Mouse (Mus musculus) forebrain, embryonic 13.5 days (tissue): ENCODE results near the gene Arrdc2. TPM values are rescaled to one million over a fixed set of nuclear protein-coding genes. Genes with fewer than 3 reads are reported as not detected.

Source experiments
- ATAC-seq: fragments of 200-750 bp; cut with Nextera tagmentation; 2 replicates; pipeline ENCODE4 v1.8.0; 2017
- H3K27ac ChIP-seq: fragments of 300-500 bp; sonication (generic); 2 replicates; pipeline ENCODE4 v1.5.1; 2015; ENCODE audit warnings: inconsistent platforms, mild to moderate bottlenecking, moderate library complexity
- H3K27me3 ChIP-seq: fragments of 300-500 bp; sonication (generic); 2 replicates; pipeline ENCODE4 v1.6.1; 2015; ENCODE audit warnings: mild to moderate bottlenecking, inconsistent platforms
- H3K36me3 ChIP-seq: fragments of 300-500 bp; sonication (generic); 2 replicates; pipeline ENCODE4 v1.6.1; 2015; ENCODE audit warnings: mild to moderate bottlenecking, inconsistent platforms; ENCODE audit not compliant: poor library complexity, severe bottlenecking
- H3K4me1 ChIP-seq: fragments of 300-500 bp; sonication (generic); 2 replicates; pipeline ENCODE4 v1.6.1; 2015; ENCODE audit warnings: inconsistent platforms
- H3K4me2 ChIP-seq: fragments of 300-500 bp; sonication (generic); 2 replicates; pipeline ENCODE4 v1.6.1; 2015; ENCODE audit warnings: inconsistent platforms, mild to moderate bottlenecking, moderate library complexity
- H3K4me3 ChIP-seq: fragments of 300-500 bp; sonication (generic); 2 replicates; pipeline ENCODE4 v1.5.1; 2015; ENCODE audit warnings: mild to moderate bottlenecking, inconsistent platforms
- H3K9ac ChIP-seq: fragments of 300-500 bp; sonication (generic); 2 replicates; pipeline ENCODE4 v1.6.1; 2015; ENCODE audit warnings: mild to moderate bottlenecking, inconsistent platforms
- H3K9me3 ChIP-seq: fragments of 300-500 bp; sonication (generic); replicated peaks from 2 replicates; pipeline ENCODE4 v1.6.1; 2016; ENCODE audit warnings: inconsistent platforms
- WGBS: fragments of 180-500 bp; shearing (Covaris S2); methylation state at CpG from one replicate; pipeline ENCODE4 v1.1.7; 2015; 5-methylcytosine and 5-hydroxymethylcytosine counted together
- polyA plus RNA-seq: library from polyadenylated mRNA; unstranded; fragments of >200 nt; fragmentation: Nextera tagmentation; extraction: Ambion mirVana; gene quantifications from 2 replicates; pipeline ENCODE4 v1.2.1, GENCODE M21; 2015

Arrdc2 gene
- polyA plus RNA-seq, 1 experiment from 2014 or later, result 5.7 TPM

DNA sequence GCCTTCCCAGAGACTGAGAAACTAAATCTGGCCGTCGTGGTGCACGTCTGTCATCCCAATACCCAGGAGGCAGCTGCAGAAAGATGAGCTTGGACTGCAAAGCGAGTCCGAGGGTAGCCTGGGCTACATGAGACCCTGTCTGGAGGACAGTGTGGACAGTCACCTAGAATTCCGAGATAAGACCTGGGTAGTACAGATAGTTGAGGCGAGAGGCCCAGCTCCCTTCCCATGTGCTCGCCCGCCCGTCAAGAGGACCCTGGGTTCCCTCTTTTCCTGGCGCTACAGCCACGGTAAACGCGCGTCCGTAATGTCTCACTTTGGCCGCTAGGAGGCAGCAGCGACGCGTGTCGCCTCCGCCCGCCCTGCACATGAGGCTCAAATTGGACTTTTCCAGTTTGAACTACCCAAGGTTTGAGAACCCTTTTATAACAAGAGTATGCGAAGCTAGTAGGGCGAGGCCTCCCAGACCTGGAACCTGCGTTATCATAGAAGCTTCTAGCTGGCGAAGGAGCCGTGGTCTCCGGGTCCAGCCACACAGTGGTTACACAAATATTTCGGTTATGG, 18.0 kb downstream of the Arrdc2 start:
- Histone ChIP-seq H3K36me3 (no peaks in the 10 kb centered on the region), H3K4me2 (no peak overlapping the region), H3K27me3 (peaks cover 39% of the 10 kb centered on the region), H3K9ac (no peak overlapping the region; the same call in 1 of the 2 replicates), H3K27ac (no peak overlapping the region), H3K4me3 (no peak overlapping the region), H3K4me1 (0 out of 2 replicates have a peak, but pooled peaks cover 5% of the 10 kb centered on the region), H3K9me3 (peaks cover 7% of the 10 kb centered on the region; the same call in 1 of the 2 replicates)
- 17% methylated on average over 30 of the region's 30 CpGs for WGBS
- peak; percentile 59 for ATAC-seq

DNA sequence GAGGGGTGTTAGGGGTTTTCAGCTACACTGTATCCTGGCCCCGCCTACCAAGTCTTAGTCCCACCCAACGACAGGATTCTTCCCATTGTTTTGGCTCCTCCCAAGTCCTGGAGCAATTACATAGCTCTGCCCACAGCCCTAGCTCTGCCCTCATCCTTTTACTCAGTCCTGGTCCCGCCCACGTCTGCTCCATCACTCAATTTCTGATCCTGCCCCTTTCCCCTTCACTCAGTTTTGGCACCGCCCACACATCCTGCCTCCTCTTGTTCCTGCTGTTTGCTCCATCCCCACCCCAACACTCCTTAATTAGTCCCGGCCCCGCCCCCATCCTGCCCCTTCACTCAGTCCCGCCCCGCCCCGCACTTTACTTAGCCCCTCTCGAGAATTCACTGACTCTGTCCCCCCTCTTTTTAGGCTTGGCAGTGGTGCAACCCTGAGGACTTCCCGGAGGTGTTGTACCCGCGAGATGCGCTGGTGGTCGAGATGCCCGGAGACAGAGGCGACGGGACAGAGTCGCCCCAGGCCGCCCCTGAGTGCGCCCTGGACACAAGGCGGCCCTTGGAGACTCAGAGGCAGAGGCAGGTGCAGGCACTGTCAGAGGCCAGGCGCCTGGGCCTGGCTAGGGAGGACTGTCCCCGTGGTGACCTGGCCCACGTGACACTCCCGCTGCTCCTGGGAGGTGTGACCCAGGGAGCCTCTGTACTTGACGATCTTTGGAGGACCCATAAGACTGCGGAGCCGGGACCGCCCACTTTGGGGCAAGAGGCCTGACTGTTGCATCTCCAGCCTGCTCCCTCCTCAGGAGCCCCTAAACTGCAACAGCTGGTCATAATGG, 19.2 kb downstream of the Arrdc2 start:
- peaks cover 7% of the 10 kb centered on the region; the same call in 1 of the 2 replicates for H3K9me3 ChIP-seq
- H3K27ac ChIP-seq, result no peak overlapping the region
- 2% methylated on average over 31 of the region's 31 CpGs for WGBS
- H3K36me3 ChIP-seq, result no peaks in the 10 kb centered on the region
- H3K27me3 ChIP-seq, result peaks cover 51% of the 10 kb centered on the region
- no peak overlapping the region for H3K4me3 ChIP-seq
- peak; percentile 56; the same call in 1 of the 2 replicates for ATAC-seq
- H3K4me2 ChIP-seq, result no peak overlapping the region; the same call in 1 of the 2 replicates
- H3K4me1 ChIP-seq, result 0 out of 2 replicates have a peak, but pooled peaks cover 5% of the 10 kb centered on the region
- no peak overlapping the region for H3K9ac ChIP-seq

- H3K27me3 ChIP-seq, result peaks cover 64% of the 10 kb centered on the region
- 0 out of 2 replicates have a peak, but pooled peaks have one; percentile 8 for ATAC-seq
- H3K4me1 ChIP-seq, result 0 out of 2 replicates have a peak, but pooled peaks cover 5% of the 10 kb centered on the region
- H3K4me3 ChIP-seq, result no peak overlapping the region
- 12% methylated on average over 30 of the region's 30 CpGs for WGBS
- peaks cover 7% of the 10 kb centered on the region; the same call in 1 of the 2 replicates for H3K9me3 ChIP-seq
- no peak overlapping the region for H3K27ac ChIP-seq
- no peaks in the 10 kb centered on the region for H3K36me3 ChIP-seq
- H3K9ac ChIP-seq, result no peak overlapping the region
- peak overlapping the region; percentile 45 for H3K4me2 ChIP-seq
These were observed 22.8 kb downstream of the Arrdc2 start for GRCm38 (mm10) chr8:70816679-70817078.

DNA sequence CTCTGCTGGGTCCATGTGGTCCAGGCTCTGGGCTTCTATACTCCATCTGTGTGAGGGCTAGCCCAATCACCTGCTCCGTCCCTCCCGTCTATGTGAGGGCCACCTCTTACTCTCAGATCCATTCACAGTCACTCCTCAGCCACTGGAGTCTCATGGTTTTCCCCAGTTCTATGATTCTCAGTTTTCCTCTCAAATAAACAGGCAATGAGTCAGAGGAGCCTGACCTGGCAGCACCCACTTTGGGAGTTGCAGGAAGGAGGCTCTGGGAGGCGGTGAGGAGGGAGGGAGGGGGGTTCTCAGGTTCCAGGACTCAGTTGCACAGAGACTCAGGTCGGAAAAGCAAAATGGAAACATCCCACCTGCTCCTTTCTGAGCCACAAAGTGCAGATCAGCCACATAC, 26.6 kb downstream of the Arrdc2 start:
- H3K9me3 ChIP-seq, result no peaks in the 10 kb centered on the region
- no peak overlapping the region for H3K4me2 ChIP-seq
- H3K27me3 ChIP-seq, result peaks cover 35% of the 10 kb centered on the region
- 0 out of 2 replicates have a peak, but pooled peaks cover 5% of the 10 kb centered on the region for H3K4me1 ChIP-seq
- no peak for ATAC-seq
- no peaks in the 10 kb centered on the region for H3K36me3 ChIP-seq
- H3K27ac ChIP-seq, result no peak overlapping the region
- no peak overlapping the region for H3K4me3 ChIP-seq
- H3K9ac ChIP-seq, result no peak overlapping the region
- WGBS, result 72% methylated on average over 4 of the region's 4 CpGs

- no peak overlapping the region for H3K4me2 ChIP-seq
- H3K4me3 ChIP-seq, result no peak overlapping the region
- WGBS, result 34% methylated on average over 4 of the region's 4 CpGs
- no peak for ATAC-seq
- H3K9ac ChIP-seq, result no peak overlapping the region
- no peaks in the 10 kb centered on the region for H3K36me3 ChIP-seq
- H3K27ac ChIP-seq, result no peak overlapping the region
- no peaks in the 10 kb centered on the region for H3K9me3 ChIP-seq
- H3K27me3 ChIP-seq, result peaks cover 34% of the 10 kb centered on the region
- H3K4me1 ChIP-seq, result 0 out of 2 replicates have a peak, but pooled peaks cover 5% of the 10 kb centered on the region
These were observed 27.5 kb downstream of the Arrdc2 start for GRCm38 (mm10) chr8:70812055-70812454.

DNA sequence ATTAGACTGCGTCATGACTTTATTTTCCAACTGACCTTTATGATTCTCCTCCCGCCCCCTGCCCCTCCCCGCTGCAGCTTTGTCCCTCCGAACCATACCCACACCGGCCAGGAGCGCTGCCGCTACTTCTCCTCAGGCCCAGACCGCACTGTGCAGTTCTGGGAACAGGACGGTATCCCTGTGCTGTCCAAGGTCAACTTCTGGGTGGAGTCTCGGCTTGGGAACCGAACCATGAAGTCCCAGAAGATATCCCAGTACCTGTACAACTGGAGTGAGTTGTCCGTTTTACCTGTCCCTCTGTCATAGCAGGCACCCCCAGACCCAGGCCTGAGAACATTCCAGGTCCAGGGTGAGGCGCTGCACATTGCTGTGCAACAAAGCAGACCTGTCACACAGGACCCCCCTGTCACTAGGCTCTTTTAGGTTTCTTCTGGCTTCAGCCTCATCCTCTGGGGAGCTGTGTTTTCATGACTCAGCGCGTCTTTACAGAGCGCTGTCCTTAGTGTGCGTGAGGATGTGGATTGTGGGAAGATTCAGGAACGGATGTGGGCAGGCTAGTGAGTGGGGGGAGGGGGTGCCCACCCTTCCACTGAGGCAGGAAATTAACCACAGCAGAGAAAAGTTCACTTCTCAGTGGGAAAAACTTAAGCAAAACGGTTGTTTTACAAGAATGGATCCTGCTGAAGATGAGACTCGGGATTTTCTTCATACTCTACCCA, 28.4 kb downstream of the Arrdc2 start:
- H3K4me2 ChIP-seq, result no peak overlapping the region
- H3K4me1 ChIP-seq, result no peaks in the 10 kb centered on the region
- WGBS, result 78% methylated on average over 20 of the region's 20 CpGs
- ATAC-seq, result no peak
- H3K36me3 ChIP-seq, result no peaks in the 10 kb centered on the region
- no peak overlapping the region for H3K4me3 ChIP-seq
- H3K27ac ChIP-seq, result no peak overlapping the region
- H3K27me3 ChIP-seq, result peaks cover 32% of the 10 kb centered on the region
- no peaks in the 10 kb centered on the region for H3K9me3 ChIP-seq
- H3K9ac ChIP-seq, result no peak overlapping the region

- ATAC-seq, result no peak
- Histone ChIP-seq H3K9me3 (no peaks in the 10 kb centered on the region), H3K27me3 (peaks cover 37% of the 10 kb centered on the region), H3K4me1 (peaks cover 6% of the 10 kb centered on the region), H3K9ac (no peak overlapping the region), H3K36me3 (no peaks in the 10 kb centered on the region), H3K4me2 (no peak overlapping the region), H3K27ac (no peak overlapping the region), H3K4me3 (no peak overlapping the region)
- 82% methylated on average over 8 of the region's 8 CpGs for WGBS
These were observed 30.4 kb downstream of the Arrdc2 start for GRCm38 (mm10) chr8:70808955-70809701.

DNA sequence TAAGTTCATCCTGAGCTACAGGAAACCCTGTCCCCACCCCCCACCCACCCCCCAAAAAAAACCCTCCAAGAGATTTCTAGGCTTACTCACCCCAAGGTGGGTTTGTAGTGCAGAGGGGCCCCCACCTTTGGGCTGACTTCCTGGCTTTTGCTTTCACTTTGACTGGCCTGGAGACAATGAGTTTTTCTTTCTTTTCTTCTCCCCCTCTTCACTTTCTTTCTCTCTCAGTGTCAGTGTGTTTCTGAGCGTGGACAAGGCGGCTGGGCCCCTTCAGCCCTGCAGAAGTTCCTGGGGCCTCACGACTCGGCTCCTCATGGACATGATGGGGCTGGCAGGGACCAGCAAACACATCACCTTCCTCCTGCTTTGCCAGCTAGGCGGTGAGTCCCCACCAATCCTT, 31.3 kb downstream of the Arrdc2 start, which contains the start of gene Il12rb1:
Gene Il12rb1 (plus strand): TSS at position 211 of the 400 bp plus-strand sequence.
- no peak within 1 kb of the TSS for H3K27ac ChIP-seq
- no peak within 1 kb of the TSS for H3K4me3 ChIP-seq
- no peaks in the 10 kb centered on the region for H3K36me3 ChIP-seq
- no peaks in the 10 kb centered on the region for H3K9me3 ChIP-seq
- ATAC-seq, result no peak
- no peak within 1 kb of the TSS for H3K4me2 ChIP-seq
- H3K27me3 ChIP-seq, result peaks cover 38% of the 10 kb centered on the region
- no peak within 1 kb of the TSS for H3K9ac ChIP-seq
- WGBS, result 60% methylated on average over 5 of the region's 5 CpGs
- peaks cover 13% of the 10 kb centered on the region for H3K4me1 ChIP-seq

GRCm38 (mm10) chr8:70807304-70807703, 32.2 kb downstream of the Arrdc2 start:
- 38% methylated on average over 1 of the region's 1 CpGs for WGBS
- no peaks in the 10 kb centered on the region for H3K36me3 ChIP-seq
- no peak overlapping the region for H3K27ac ChIP-seq
- no peak overlapping the region for H3K4me2 ChIP-seq
- H3K27me3 ChIP-seq, result peaks cover 45% of the 10 kb centered on the region
- ATAC-seq, result no peak
- H3K4me1 ChIP-seq, result peaks cover 13% of the 10 kb centered on the region
- H3K9me3 ChIP-seq, result no peaks in the 10 kb centered on the region
- no peak overlapping the region for H3K9ac ChIP-seq
- no peak overlapping the region for H3K4me3 ChIP-seq

GRCm38 (mm10) chr8:70806541-70806940, 33.0 kb downstream of the Arrdc2 start:
- Histone ChIP-seq H3K4me3 (no peak overlapping the region), H3K4me2 (no peak overlapping the region), H3K4me1 (peaks cover 13% of the 10 kb centered on the region), H3K27me3 (peaks cover 51% of the 10 kb centered on the region), H3K36me3 (no peaks in the 10 kb centered on the region), H3K9me3 (no peaks in the 10 kb centered on the region), H3K27ac (no peak overlapping the region), H3K9ac (no peak overlapping the region)
- no peak for ATAC-seq
- 82% methylated on average over 4 of the region's 4 CpGs for WGBS

GRCm38 (mm10) chr8:70804481-70805206, 34.9 kb downstream of the Arrdc2 start, which contains the start of gene Mast3:
Gene Mast3, minus strand, starts transcription at chr8:70805054.
- H3K4me3 ChIP-seq, result peak within 1 kb of the TSS; percentile 50
- H3K36me3 ChIP-seq, result no peaks in the 10 kb centered on the region
- no peaks in the 10 kb centered on the region for H3K9me3 ChIP-seq
- ATAC-seq, result peak; percentile 92
- peak within 1 kb of the TSS; percentile 79 for H3K4me2 ChIP-seq
- H3K27me3 ChIP-seq, result peaks cover 62% of the 10 kb centered on the region
- H3K4me1 ChIP-seq, result peaks cover 17% of the 10 kb centered on the region
- H3K9ac ChIP-seq, result peak within 1 kb of the TSS; percentile 57
- 2% methylated on average over 45 of the region's 45 CpGs for WGBS
- H3K27ac ChIP-seq, result no peak within 1 kb of the TSS
